Mouse (Mus musculus): Measurements from ENCODE around the gene Smap2.

- TF ChIP-seq CTCF (IDR thresholded peaks at IDR 0.05; ENCODE audit: low read depth) (no peak), EP300 (IDR thresholded peaks at IDR 0.05; ENCODE audit: low read depth) (no peak)
Observed at GRCm38 (mm10) chr4:121025681-121026080, 8.6 kb upstream of the Smap2 start.
